Mouse (Mus musculus) G1E (cell line): ENCODE measurements around the gene Rgs3. TPM values are rescaled to one million over a fixed set of nuclear protein-coding genes. Genes with fewer than 3 reads are reported as not detected.

Experiments used
- ATAC-seq: 2 replicates; pipeline ENCODE4 v1.8.0; 2016; ENCODE audit warnings: mild to moderate bottlenecking; ENCODE audit not compliant: insufficient number of reproducible peaks, poor library complexity, low FRiP score, severe bottlenecking; ENCODE audit errors: extremely low read depth
- DNase-seq: peaks from one replicate; pipeline ENCODE4 v3.0.0; 2012; ENCODE audit warnings: low spot score
- H3K27me3 ChIP-seq: 2 replicates; pipeline ENCODE4 v1.6.1; 2012; ENCODE audit warnings: mild to moderate bottlenecking, low read length, inconsistent platforms; ENCODE audit not compliant: insufficient read depth
- H3K36me3 ChIP-seq: replicated peaks from 2 replicates; pipeline ENCODE3; 2012; ENCODE audit warnings: mild to moderate bottlenecking, inconsistent platforms
- H3K4me1 ChIP-seq: 2 replicates; pipeline ENCODE4 v1.6.1; 2012; ENCODE audit warnings: low read depth, low read length, inconsistent platforms, mixed read lengths; ENCODE audit not compliant: insufficient read depth
- H3K4me3 ChIP-seq: 2 replicates; pipeline ENCODE4 v1.5.1; 2012; ENCODE audit warnings: low read depth, mild to moderate bottlenecking, inconsistent platforms, low read length, moderate library complexity, mixed read lengths
- H3K9me3 ChIP-seq: replicated peaks from 2 replicates; pipeline ENCODE4 v1.6.1; 2012; ENCODE audit warnings: inconsistent platforms
- CTCF ChIP-seq: IDR thresholded peaks from 2 replicates; pipeline ENCODE4 v1.5.1; 2012; ENCODE audit warnings: low read depth, low read length, inconsistent platforms, mixed read lengths
- GATA1 ChIP-seq: IDR thresholded peaks from 2 replicates; pipeline ENCODE4 v1.6.1; 2012; ENCODE audit warnings: borderline replicate concordance, low read length, inconsistent platforms, mixed read lengths
- GATA2 ChIP-seq: IDR thresholded peaks from 2 replicates; pipeline ENCODE4 v1.6.1; 2012; ENCODE audit warnings: low read depth, low read length, inconsistent platforms, borderline replicate concordance
- POLR2AphosphoS5 ChIP-seq: IDR thresholded peaks from 2 replicates; pipeline ENCODE4 v1.6.1; 2012; ENCODE audit warnings: low read depth, low read length, inconsistent platforms; ENCODE audit not compliant: insufficient replicate concordance
- TAL1 ChIP-seq: conservative IDR thresholded peaks from 2 replicates; pipeline ENCODE4 v1.6.1; 2012; ENCODE audit warnings: low read depth, low read length, inconsistent platforms, mixed read lengths
- polyA plus RNA-seq: library from polyadenylated mRNA; stranded (reverse); fragments of >175 nt; gene quantifications from 2 replicates; pipeline ENCODE4 v1.2.3, GENCODE M21; 2012
- total RNA-seq, 2 experiments: library from RNA; stranded (forward) in 1 of 2; stranded (reverse) in 1 of 2; fragments of 200-1000 nt in 1 of 2; fragments of >200 nt in 1 of 2; fragmentation: Nextera tagmentation in 1 of 2; gene quantifications; 2 replicates each; pipeline ENCODE4 v1.2.3; 2014 to 2017

Rgs3 gene
- total and polyA plus RNA-seq, 3 experiments = 0.16 TPM; not detected in 2

- no peaks in the 10 kb centered on the region for H3K4me1 ChIP-seq
- H3K4me3 ChIP-seq = no peak overlapping the region
- peaks cover 75% of the 10 kb centered on the region for H3K9me3 ChIP-seq
- H3K27me3 ChIP-seq = no peaks in the 10 kb centered on the region
- no peak for ATAC-seq
- H3K36me3 ChIP-seq = no peaks in the 10 kb centered on the region
- TF ChIP-seq CTCF = no peak
- no peak for TF ChIP-seq POLR2AphosphoS5
- no peak for TF ChIP-seq TAL1
- no peak for TF ChIP-seq GATA1
- TF ChIP-seq GATA2 = no peak
- DNase-seq = no peak
Observed at GRCm38 (mm10) chr4:62741601-62742000, 182.0 kb downstream of the Rgs3 start.

DNA sequence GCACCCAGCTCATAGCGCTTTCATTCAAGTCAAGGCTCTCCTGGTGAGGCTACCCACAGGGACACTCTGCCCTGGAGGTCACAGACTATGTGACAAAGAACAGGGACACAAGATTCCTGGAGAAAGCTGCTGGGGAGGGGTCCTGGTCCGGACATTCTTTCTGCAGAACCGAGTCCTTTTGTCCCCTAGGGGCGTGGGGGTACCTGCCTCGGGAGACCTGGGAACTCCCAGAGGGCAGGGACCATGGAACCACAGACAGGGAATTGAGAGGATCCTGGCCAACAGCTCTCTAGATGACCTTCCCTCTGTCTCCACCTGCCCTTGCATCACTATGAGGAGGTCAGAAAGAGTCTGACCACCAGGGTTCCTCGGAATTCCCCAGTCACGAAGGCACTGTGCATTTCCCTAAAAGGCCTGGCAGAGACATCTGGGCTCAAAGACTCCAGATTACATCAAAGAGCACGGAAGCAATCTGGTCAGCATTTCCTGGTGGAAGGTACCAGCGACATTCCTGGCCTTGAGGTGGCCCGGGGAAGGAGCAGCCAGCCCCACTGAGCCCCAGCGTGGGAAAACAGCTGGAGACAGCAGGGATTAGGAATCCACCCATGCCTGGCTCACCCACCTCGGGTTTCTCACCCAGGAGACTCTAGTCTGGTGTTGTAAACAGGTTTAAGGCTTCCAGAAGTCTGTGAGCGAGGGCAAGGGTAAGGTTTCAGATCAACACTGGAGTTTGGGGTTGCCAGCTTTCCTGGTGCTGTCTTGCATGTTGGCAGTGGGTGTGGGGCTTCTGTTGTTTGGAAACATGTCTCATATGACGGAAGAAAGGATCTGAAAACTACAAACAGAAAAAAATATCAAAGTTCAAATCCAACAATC is 183.5 kb downstream of the Rgs3 start:
- ATAC-seq = no peak
- peaks cover 69% of the 10 kb centered on the region for H3K9me3 ChIP-seq
- no peak for DNase-seq
- H3K4me1 ChIP-seq = no peaks in the 10 kb centered on the region
- no peaks in the 10 kb centered on the region for H3K36me3 ChIP-seq
- H3K27me3 ChIP-seq = no peaks in the 10 kb centered on the region
- no peak overlapping the region for H3K4me3 ChIP-seq
- TF ChIP-seq POLR2AphosphoS5 (no peak), GATA1 (no peak), GATA2 (no peak), TAL1 (no peak)

DNA sequence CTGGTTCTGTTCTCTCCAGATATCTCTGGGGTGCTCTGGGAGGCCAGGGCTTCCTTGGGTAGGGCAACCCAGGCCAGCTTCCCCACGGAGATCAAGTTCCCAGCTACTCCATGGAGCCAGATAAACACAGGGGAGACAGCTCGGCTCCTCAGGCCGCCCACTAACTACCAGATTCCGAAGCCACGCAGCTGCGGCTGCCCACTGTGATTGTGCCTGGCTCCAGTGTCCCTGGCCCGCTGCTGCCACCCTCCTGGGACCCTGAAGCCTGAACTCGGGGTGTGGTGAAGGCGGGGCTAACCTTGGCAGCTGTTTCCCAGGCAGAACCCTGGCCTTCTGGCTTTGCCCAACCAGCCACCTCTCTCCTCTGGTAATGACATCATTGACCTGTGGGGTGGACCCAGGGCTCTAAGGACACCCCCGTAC is 184.9 kb downstream of the Rgs3 start:
- Histone ChIP-seq H3K9me3 (peaks cover 65% of the 10 kb centered on the region), H3K4me3 (no peak overlapping the region), H3K4me1 (no peaks in the 10 kb centered on the region), H3K36me3 (no peaks in the 10 kb centered on the region), H3K27me3 (no peaks in the 10 kb centered on the region)
- no peak for ATAC-seq
- no peak for DNase-seq
- TF ChIP-seq GATA1 (no peak), TAL1 (no peak), GATA2 (no peak)

DNA sequence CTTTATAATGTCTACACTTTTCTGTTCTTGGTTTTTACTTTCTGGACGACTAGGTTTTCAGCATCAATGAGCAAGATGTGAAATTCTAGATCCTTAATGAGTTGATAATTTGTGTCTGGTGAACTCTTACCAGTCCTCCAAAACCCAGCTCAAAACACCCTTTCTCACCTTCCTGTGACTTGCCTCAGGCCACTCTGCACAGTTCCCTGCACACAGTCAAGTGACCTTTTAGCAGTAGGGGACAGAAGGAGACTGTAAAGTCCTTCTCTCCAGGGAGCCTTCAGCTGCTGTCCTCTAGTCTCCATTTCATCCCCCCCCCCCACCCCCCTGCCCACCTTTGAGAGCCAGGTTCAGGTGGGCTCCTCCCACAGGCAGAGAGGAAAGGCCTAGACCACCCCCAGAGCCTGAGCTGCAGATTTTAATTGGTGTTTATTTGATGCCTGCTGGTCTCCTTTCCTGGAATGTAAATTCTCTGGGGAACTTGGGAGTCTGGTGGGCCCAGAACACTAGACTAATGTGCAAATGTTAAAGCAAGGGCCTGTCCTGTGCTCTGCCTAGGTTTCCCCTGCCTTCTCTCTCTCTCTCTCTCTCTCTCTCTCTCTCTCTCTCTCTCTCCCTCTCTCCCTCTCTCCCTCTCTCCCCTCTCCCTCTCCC is 185.5 kb downstream of the Rgs3 start:
- Histone ChIP-seq H3K9me3 (peaks cover 64% of the 10 kb centered on the region), H3K27me3 (no peaks in the 10 kb centered on the region), H3K4me1 (no peaks in the 10 kb centered on the region), H3K36me3 (no peaks in the 10 kb centered on the region), H3K4me3 (no peak overlapping the region)
- ATAC-seq (no peak), DNase-seq (no peak)
- no peak for TF ChIP-seq TAL1
- TF ChIP-seq POLR2AphosphoS5 = no peak

Other genes with a start within 250 kb of the Rgs3 start
- gene Fkbp15, start 199.3 kb upstream of the Rgs3 start, total RNA-seq (2014; fragmentation: Nextera tagmentation) = 54.2 and 60.9 TPM in 2 replicates
- gene Fkbp15, start 199.3 kb upstream of the Rgs3 start, total RNA-seq (2017) = 60.0 and 60.3 TPM in 2 replicates
- gene Fkbp15, start 199.3 kb upstream of the Rgs3 start, polyA plus RNA-seq = 14.5 and 16.7 TPM in 2 replicates
- 46.4 and 47.5 TPM in 2 replicates for gene Slc31a1, start 199.1 kb upstream of the Rgs3 start, total RNA-seq (2014; fragmentation: Nextera tagmentation)
- 25.7 and 30.4 TPM in 2 replicates for gene Slc31a1, start 199.1 kb upstream of the Rgs3 start, total RNA-seq (2017)
- gene Slc31a1, start 199.1 kb upstream of the Rgs3 start, polyA plus RNA-seq = 2.2 and 3.4 TPM in 2 replicates
- 120 and 128 TPM in 2 replicates for gene Cdc26, start 151.2 kb upstream of the Rgs3 start, total RNA-seq (2014; fragmentation: Nextera tagmentation)
- gene Cdc26, start 151.2 kb upstream of the Rgs3 start, total RNA-seq (2017) = 120 and 148 TPM in 2 replicates
- gene Cdc26, start 151.2 kb upstream of the Rgs3 start, polyA plus RNA-seq = 9.6 and 44.1 TPM in 2 replicates
- gene Prpf4, start 151.1 kb upstream of the Rgs3 start, total RNA-seq (2014; fragmentation: Nextera tagmentation) = 23.0 and 26.8 TPM in 2 replicates
- gene Prpf4, start 151.1 kb upstream of the Rgs3 start, total RNA-seq (2017) = 21.5 and 23.1 TPM in 2 replicates
- gene Prpf4, start 151.1 kb upstream of the Rgs3 start, polyA plus RNA-seq = 2.5 and 4.1 TPM in 2 replicates
- gene Rnf183, start 124.6 kb upstream of the Rgs3 start, total RNA-seq (2014; fragmentation: Nextera tagmentation) = not detected in 2 replicates
- not detected in 2 replicates for gene Rnf183, start 124.6 kb upstream of the Rgs3 start, total RNA-seq (2017)
- 0.13 TPM in 1 of 2 replicates, not detected in the other for gene Rnf183, start 124.6 kb upstream of the Rgs3 start, polyA plus RNA-seq
- gene Wdr31, start 89.0 kb upstream of the Rgs3 start, total RNA-seq (2014; fragmentation: Nextera tagmentation) = 1.7 and 1.8 TPM in 2 replicates
- gene Wdr31, start 89.0 kb upstream of the Rgs3 start, total RNA-seq (2017) = 0.70 and 2.0 TPM in 2 replicates
- 0.52 and 0.58 TPM in 2 replicates for gene Wdr31, start 89.0 kb upstream of the Rgs3 start, polyA plus RNA-seq
- gene Bspry, start 79.8 kb upstream of the Rgs3 start, total RNA-seq (2014; fragmentation: Nextera tagmentation) = 0.53 TPM in 1 of 2 replicates, not detected in the other
- gene Bspry, start 79.8 kb upstream of the Rgs3 start, total RNA-seq (2017) = 0.06 and 0.11 TPM in 2 replicates
- 0.09 TPM in 1 of 2 replicates, not detected in the other for gene Bspry, start 79.8 kb upstream of the Rgs3 start, polyA plus RNA-seq
- gene Hdhd3, start 56.4 kb upstream of the Rgs3 start, total RNA-seq (2014; fragmentation: Nextera tagmentation) = 1.8 and 2.3 TPM in 2 replicates
- gene Hdhd3, start 56.4 kb upstream of the Rgs3 start, total RNA-seq (2017) = 1.3 and 1.7 TPM in 2 replicates
- gene Hdhd3, start 56.4 kb upstream of the Rgs3 start, polyA plus RNA-seq = 1.7 and 3.0 TPM in 2 replicates
- gene Alad, start 39.9 kb upstream of the Rgs3 start, total RNA-seq (2014; fragmentation: Nextera tagmentation) = 81.6 and 123 TPM in 2 replicates
- gene Alad, start 39.9 kb upstream of the Rgs3 start, total RNA-seq (2017) = 49.4 and 53.1 TPM in 2 replicates
- gene Alad, start 39.9 kb upstream of the Rgs3 start, polyA plus RNA-seq = 196 and 200 TPM in 2 replicates
- gene Pole3, start 34.8 kb upstream of the Rgs3 start, total RNA-seq (2014; fragmentation: Nextera tagmentation) = 32.5 and 36.3 TPM in 2 replicates
- 71.7 and 73.9 TPM in 2 replicates for gene Pole3, start 34.8 kb upstream of the Rgs3 start, total RNA-seq (2017)
- gene Pole3, start 34.8 kb upstream of the Rgs3 start, polyA plus RNA-seq = 37.2 and 40.9 TPM in 2 replicates
- 0.53 TPM in 1 of 2 replicates, not detected in the other for gene 4933430I17Rik, start 34.5 kb upstream of the Rgs3 start, total RNA-seq (2014; fragmentation: Nextera tagmentation)
- gene 4933430I17Rik, start 34.5 kb upstream of the Rgs3 start, total RNA-seq (2017) = 0.27 and 0.29 TPM in 2 replicates
- gene 4933430I17Rik, start 34.5 kb upstream of the Rgs3 start, polyA plus RNA-seq = 0.05 TPM in 1 of 2 replicates, not detected in the other